Mouse (Mus musculus): ENCODE data around the gene Slc16a8.
"Not testable (repeated sequence)": the region's sequence is repeated elsewhere in the genome, so short reads cannot be mapped to it uniquely, and the experiment has no call there.

Slc16a8 gene

DNA sequence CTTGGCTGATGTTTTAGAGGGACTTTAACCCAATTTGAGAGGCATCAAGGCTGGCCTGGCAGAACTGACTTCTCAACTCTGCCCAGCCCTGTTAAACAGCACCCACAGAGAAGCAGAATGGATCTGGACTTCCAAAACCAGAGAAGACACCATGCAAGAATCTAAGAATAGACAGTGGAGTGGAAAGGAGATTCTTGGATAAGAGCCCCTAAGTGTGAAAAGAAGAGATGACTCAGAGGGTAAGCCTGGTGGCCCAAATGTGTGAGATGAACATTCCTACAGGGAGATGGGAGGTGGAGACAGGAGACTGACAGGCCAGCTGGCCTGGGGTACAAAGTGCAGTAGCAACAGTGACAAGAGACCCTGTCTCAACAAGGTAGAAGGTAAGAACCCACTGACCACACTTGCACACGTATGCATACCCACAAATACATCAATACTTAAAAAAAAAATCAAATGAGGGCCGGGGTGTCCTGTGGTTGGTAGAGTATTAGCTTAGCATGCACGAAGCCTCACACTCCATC is 8.3 kb upstream of the Slc16a8 start:
- DNase-seq (ENCODE audit: low spot score in 2 of 2): no peak

DNA sequence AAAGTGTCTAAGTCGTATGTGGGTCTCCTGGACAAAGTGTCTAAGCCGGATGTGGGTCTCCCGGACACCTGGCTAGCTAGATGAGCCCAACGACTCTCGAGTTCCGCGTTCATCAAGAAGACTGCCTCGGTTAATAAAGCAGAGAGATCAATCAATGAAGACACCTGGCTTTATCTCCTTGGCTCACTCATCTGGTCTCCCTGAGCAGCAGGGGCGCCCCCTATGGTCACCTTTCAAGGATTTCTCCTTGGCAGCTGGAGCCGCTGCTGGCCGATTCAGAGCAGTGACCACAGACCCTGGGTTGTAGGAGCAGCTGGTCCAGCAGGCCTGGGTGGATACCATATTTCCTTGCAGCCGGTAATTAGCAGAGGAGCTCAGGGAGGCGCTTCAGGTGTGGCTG is 7.8 kb upstream of the Slc16a8 start:
- no peak for DNase-seq (ENCODE audit: low spot score in 2 of 2)

DNA sequence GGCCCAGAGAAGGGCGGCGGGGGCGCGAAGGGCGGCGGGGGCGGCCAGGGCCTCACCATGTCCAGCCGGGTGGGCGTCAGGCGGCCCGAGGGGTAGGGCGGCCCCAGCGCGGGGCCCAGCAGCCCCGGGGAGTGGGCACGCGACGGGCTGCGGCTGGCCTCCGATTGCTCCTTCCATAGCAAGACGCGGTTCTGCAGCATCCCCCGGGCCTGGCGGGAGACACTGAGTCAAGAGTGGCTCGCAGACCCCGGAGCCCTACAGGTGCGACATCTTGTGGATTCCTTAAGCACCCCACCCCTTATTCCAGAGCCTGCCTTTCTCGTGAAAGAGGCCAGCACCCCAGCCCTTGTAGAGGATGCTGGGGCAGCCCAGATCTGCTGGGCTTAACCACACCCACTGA is 7.2 kb upstream of the Slc16a8 start:
- no peak for DNase-seq (ENCODE audit: low spot score in 2 of 2)

DNA sequence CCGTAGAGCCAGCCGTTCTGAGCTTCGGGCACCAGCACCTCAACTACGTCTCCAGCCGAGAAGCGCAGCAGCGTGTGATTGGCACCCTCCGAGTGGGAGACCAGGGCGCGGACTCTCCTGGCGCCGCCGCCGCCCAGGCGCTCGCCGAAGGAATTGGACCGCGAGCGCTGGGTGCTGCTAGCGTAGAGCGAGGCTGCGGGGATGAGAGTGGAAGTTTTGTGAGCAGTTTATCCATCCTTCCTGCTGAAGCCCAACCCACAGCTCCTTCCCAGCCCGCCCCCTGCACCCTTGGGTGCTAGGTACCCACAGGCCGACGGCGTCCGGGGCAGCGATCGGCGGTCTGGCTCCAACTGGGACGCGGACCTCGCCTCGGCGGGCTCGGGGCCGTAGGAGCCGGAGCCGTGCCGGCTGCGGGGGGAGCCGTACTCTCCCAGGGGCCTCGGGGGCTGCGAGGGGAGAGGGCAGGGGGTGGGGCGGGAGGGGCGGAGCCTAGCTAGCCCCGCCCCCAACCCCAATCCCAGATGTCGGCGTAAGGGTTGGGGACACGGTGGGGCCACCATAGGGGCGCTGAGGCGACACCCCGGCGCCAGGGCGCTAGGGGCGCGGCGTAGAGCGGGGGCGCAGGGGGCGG is 6.6 kb upstream of the Slc16a8 start:
- DNase-seq (ENCODE audit: low spot score in 2 of 2): no peak

DNA sequence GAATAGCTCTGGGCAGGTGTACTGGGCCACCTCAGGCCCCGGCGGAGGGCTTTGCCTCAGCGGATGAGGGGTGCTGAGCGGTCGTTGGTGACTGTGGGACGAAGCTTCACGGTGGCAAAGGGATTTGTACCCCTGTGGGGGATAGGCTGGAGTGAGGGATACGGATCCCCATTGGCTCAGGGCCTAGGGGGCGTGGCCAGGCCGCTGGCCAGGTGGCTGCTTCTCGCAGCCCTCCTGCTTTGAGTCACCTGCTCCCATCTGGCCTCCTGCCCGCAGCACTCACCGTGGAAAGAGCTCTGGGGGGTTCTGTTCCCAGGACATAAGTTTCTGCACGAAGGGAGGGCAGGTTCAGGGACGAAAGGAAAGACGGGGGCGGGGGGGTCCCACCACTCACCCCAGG is 4.0 kb upstream of the Slc16a8 start:
- DNase-seq (ENCODE audit: low spot score in 2 of 2): no peak

DNA sequence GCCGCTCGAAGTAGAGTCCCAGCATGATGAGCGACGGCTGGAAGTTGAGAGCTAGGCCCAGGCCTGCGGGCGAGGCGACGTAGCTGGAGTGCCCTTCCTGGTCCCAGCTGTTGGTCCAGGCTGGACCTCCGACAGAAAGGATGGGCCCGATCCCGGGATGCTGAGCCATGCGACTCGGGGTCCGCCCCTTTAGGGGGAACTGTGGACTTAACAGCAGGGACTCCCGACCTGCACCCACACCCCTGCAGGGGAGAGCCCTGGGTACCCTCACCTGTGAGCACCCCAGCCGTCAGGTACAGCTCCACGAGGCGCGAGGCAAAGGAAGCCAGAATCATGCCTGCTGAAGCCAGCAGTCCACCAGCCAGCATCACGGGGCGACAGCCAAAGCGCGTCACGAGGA is 2.0 kb downstream of the Slc16a8 start:
- DNase-seq (ENCODE audit: low spot score in 2 of 2): no peak

DNA sequence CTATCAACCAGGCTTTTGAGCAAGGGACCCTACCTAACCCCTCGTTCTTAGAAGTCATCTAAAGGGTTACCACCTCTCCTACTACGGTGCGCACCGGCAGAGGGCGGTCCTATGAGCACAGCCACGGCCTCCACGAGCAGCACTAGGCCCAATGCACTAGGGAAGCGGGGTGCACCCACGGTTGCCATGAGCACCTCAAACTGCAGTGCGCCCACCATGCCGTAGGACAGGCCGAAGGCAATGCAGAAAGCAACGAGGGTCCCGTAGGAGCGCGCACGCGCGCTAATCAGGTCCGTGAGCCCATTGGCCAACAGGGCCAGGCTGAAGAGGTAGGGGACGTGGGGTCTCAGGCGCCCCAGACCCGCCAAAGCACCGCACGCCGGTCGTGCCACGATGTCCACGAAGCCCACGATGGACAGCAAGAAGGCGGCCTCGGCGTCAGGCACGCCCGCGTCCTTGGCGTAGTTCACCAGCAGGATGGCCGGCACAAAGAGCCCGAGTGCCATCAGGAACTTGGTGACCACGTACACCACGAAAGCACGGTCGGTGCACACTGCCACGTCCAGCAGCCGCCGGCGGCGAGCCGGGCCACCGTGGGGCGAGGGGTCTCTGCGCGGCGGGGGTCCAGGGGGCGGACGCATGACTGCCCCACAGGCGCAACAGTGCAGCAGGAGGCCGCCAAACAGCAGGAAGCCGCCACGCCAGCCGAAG is 2.6 kb downstream of the Slc16a8 start:
- no peak for DNase-seq (ENCODE audit: low spot score in 2 of 2)

DNA sequence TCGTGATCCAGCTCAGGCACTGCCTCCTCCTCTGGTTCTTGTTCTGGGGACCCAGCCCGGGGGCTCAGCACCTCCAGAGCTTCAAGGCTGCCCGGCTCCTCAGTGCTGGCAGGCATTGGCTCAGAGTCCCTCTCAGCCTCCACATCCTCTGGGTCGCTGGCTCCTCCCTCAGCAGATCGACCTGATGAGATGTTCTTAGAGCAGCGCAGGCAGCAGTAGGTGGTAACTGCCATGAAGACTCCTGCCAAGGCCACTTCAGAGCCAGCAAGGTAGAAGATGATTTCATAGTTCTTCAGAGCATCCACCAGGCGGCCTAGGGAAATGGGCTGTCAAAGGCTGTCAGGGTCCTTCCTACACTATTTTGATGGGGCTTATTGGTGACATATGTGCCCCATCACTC is 3.4 kb downstream of the Slc16a8 start:
- no peak for DNase-seq (ENCODE audit: low spot score in 2 of 2)

DNA sequence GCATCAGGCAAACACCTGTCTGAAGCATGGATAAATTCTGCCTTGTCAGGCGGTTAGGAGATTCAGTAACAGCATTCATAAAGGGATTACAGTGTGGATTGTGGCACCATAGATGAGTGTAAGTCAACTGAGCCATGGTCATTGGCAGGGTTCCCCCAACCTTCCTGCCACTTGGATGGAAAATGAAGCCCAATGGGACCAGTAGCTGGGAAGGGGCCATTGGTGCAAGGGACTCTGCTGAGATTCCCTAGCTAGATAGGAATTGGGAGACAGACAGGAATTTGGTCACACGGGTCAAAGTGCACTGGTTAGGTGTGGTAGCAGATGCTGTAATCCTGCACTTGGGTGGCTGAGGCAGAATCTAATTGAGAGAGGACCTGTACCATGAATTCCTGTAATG is 4.3 kb downstream of the Slc16a8 start:
- DNase-seq (ENCODE audit: low spot score in 2 of 2): no peak

DNA sequence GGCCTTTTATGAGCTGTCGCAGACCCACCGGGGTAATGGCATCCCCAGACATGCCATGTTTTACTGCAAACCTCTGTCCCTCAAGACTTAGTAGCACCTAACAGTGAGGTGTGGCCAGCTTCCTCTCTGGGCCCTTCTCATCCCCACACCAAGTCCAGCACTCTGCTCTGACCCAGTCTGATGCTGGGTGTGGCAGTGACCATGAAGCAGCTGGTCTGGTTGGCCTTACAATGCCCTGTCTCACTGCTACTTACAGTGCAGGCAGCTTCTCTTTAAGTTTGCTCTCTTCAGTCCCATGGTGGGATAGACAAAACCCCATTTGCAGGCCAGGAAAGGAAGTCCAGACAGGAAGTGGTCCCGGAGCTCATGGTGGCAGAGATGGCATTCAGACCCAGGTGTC is 9.2 kb downstream of the Slc16a8 start:
- DNase-seq (ENCODE audit: low spot score in 2 of 2): no peak

DNA sequence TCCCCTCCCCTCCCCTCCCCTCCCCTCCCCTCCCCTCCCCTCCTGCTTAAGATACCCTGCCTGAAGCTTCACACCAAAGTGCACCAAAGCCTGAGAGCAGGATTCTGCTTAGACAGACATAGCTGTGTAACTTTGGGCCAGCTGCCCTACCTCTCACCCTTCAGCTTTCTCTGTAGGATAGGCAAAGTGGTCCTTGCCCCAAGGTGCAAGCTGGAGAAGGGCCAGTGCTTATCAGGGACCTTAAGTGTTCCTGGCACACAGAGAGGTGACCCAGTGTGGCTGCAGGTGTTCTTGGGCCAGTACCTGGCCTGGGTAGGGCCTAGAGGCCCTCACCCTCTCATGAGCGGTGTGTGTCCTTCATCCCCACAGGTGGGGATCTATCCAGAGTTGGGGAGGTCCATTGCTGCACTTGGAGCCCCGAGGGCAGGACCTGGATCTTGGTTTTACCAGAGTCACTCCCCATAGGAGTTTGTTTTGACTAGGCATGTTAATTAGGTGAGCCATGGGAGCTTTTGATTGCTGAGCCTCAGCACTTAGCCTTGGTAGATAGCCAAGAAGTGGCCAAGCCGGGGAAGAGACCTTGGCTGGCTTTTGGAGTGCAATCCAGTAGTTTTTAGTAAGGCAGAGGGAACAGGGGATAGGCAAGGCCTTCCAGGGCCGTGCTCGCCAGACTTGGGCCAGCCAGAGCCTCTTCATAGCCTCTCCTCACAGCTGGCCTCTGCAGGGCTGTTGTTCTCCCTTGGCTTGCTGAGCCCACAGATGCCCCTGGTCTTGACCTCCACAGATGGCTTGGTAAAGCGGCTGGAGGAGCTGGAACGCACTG is 10.3 kb downstream of the Slc16a8 start:
- DNase-seq (ENCODE audit: low spot score in 2 of 2): no peak

DNA sequence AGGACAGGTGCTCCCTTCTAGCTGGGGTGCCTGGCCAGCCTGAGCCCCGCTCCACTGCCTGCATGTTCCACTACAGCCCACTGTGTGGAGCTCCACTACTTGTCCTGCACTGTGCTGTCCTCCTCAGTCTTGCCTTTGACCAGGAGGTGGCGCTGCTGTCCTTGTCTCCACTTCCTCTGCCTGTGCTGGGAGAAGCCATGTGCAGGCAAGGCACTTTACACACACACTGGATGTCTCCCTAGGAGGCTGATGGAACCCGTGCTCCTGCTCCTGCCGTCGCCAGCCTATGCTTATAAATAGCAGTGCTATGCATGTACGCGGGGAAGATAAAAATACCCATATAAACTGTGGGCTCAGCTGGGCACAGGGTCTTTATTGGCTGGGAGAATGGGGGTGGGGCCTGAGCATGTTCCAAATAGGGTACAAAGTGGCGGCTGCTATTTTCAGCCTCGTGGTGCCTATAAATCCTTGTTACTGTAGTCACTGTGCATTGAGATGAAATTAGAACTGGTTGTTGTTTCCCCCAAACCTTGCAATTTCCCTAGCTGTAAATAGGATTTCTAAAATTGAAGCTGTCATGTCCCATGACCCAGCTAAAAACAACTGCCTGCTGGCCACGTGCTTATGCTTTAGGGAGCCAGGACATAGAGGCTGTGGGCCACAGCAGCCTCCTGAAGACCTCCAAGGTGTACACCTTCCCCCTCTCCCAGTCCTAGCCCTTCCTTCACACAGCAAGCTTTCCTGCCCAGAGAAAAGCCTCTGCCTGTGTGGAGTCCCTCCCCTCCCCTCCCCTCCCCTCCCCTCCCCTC is 11.1 kb downstream of the Slc16a8 start:
- peak; percentile 90 to 95 for DNase-seq (ENCODE audit: low spot score in 2 of 2)

DNA sequence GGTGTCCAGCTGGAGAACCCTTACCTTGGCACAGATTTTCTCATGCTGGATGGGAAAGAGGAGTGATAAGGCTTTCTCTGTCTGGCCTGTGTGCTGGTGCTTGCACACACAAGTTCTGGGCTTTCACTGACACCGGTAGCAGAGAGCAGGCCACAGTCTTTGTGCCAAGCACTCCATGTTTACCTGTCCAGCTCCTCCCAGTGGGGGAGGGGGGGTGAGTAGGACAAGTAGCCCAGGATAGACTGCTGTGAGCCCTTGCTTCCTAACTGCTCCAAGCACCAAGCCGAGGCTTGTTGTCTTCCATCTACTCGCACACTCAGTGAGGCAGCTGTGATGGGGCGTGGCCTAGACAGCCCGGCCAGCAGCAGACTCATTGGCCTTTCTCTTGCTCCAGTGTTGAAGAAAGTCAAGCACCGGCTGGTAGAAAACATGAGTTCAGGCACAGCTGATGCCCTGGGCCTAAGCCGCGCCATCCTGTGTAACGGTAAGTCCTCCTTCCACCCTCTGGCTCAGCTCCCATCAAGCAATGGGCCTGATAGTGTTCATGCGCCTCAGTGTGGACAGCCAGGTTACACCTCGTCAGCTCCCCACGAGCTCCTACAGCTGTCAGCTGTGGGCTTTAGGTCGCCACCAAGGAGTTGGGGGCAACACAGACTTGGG is 11.9 kb downstream of the Slc16a8 start:
- DNase-seq (ENCODE audit: low spot score in 2 of 2): no peak

DNA sequence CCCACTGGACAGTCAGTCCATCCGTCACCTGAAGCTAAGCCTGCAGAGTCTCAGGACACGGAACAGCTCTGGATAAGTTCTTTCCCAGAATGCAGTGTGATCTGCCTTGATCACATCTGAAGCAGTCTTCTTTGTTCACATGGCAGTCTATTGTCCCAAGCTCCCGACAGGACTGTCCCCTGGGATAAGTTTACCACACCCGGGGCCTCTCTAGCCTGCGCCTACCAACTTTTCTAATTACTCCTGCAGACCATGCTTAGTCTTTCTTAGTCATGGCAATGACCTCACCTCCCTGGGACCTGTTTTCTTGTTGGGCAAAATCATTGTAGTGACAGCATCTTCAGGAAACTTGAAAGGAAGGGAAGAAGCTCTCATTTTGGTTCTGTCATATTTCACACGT is 16.5 kb downstream of the Slc16a8 start:
- no peak for DNase-seq (ENCODE audit: low spot score in 2 of 2)

DNA sequence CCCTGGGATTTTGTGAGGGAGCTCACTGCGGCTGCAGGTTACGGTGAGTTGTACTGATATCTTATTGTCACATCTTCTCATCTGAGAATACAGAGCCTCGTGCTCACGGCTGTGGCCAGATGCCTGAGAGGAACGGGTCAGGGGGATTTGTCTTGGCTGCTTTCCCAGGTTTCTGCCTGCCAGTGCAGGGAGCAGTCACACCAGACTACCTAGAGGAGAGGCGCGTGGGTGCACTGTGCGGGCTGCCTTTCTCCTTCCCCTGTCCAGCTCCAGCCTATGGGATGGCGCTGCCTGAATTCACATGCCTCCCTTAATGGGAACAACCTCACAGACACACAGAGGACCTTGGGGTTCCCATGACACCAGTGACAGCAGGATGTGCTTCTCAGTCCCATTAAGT is 19.3 kb downstream of the Slc16a8 start:
- DNase-seq (ENCODE audit: low spot score in 2 of 2): no peak

DNA sequence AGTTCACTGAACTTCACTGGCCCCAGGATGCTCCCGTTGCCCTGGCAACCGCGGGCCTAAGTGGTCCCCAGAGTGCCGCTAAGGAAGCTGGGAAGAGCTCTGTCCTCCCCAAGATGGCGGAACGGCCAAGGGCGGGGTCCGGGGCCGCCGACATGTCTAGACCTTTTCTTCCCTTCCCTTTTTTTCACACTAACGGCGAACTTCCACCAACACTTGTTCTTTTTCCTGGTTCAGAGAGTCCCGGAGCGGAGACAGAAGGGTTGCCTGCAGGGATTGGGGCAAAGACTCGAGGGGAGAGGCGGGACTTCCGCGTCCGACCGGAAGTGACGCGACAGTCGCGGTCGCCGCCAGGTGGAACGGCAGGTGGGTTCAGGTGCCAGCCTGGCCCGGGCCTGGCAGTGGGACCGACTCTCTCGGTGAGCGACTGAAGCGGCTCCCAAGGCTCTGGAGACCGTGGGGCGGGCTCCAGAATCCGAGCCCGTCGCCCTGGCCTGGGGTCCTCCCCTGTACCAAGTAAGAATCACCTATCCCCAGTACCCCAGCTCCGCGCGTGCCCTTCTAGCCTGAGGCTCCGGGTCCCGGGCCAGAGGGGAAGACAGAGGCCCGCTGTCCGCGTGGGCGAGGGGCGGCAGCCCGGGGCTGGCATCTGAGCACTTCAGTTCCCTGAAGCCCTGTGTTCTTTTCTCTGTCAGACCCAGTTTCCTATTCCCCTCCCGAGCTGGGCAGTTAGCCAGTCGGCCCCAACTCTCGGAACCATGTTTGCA is 25.3 kb downstream of the Slc16a8 start, which contains the start of the genes Pick1 and Gm49486:
Pick1 (plus strand) TSS at position 116 of the 764 bp plus-strand sequence.
Gm49486 (plus strand) TSS at position 334 of the 764 bp plus-strand sequence.
- peak; percentile 82 to 87 for DNase-seq (ENCODE audit: low spot score in 2 of 2)

DNA sequence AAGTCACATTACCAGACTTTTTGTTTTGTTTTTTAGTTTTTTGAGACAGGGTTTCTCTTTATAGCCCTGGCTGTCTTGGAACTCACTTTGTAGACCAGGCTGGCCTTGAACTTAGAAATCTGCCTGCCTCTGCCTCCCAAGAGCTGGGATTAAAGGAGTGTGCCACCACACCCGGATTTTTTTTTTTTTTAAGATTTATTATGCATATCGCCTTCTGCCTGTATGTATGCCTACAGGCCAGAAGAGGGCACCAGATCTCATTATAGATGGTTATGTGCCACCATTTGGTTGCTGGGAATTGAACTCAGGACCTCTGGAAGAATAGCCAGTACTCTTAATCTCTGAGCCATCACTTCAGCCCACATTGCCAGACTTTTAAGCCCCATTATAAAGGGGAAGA is 28.8 kb downstream of the Slc16a8 start:
- DNase-seq (ENCODE audit: low spot score in 2 of 2): not testable (repeated sequence)

DNA sequence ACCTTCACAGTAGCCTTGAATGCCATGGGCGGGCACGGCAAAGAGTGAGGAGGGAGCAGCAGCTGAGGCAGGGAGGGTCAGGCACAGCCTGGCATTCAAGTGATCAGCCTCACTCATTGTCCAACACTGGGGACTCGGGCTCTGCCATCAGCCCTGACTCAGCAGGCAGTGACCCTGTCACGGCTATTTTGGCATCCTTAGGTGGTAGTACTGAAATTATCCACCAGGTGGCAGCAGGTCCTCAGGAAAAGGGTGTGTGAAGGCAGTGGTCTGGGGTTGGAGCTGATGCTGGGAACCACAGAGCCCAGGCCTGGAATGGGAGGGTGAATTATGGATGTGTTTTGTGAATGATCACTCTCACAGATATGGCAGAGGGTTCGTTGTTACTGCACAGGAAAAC is 29.9 kb downstream of the Slc16a8 start:
- peak; percentile 68 to 89 for DNase-seq (ENCODE audit: low spot score in 2 of 2)

DNA sequence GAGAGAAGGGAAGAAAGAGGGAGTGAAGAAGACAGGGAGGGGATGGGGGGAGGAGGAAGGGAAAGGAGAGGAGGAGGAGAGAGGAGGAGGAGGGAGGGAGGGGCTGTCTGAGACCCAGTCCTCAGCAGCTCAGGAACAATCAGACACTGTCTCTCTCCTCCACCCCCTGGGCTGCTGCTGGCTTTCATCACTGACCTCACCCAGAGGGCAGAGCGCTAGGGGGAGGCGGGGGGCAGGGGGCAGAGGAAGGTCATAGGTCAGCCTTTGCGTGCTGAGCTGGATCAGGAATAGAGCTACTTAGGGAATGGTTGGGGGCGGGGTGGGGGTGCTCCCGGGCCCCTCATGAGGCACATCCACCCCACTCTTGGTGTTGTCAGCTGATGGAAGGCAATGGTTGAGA is 30.9 kb downstream of the Slc16a8 start:
- DNase-seq (ENCODE audit: low spot score in 2 of 2): no peak

DNA sequence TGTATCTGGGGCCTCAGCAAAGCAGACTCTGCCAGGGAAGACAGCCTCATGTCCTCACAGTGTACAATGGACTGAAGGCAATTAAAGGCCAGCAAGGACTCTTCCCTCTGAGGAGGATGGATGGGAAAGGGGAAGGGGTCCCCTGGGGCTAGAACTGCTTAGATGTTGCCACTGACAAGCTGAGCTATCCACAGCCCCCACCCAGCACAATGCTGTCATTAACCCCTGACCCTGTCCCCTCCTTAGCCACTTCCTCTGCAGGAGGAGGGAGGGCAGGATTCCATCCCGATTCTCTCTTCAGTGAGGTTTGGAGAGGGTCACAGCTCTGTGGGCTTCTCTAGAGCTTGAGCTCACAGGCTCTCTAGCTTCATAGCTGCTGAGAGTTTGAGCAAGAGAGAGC is 35.0 kb downstream of the Slc16a8 start:
- DNase-seq (ENCODE audit: low spot score in 2 of 2): no peak

Measured in urinary bladder, postnatal 4 days (tissue).